Mouse (Mus musculus) brain, embryonic 14.5 days (tissue): ENCODE results near the gene Mdm4. TPM values are rescaled to one million over a fixed set of nuclear protein-coding genes. Genes with fewer than 3 reads are reported as not detected.

Source experiments
- DNase-seq: peaks from one replicate; pipeline ENCODE4 v3.0.0-alpha.2; 2011; ENCODE audit warnings: low read depth
- CTCF ChIP-seq: fragments of 200-500 bp; IDR thresholded peaks from 2 replicates; pipeline ENCODE4 v1.5.1; 2012; ENCODE audit warnings: inconsistent platforms, mild to moderate bottlenecking, moderate library complexity, borderline replicate concordance; ENCODE audit not compliant: insufficient read depth, insufficient read length; ENCODE audit errors: extremely low read depth
- POLR2A ChIP-seq: fragments of 200-500 bp; IDR thresholded peaks from 2 replicates; pipeline ENCODE4 v1.6.1; 2012; ENCODE audit warnings: mild to moderate bottlenecking, inconsistent platforms, borderline replicate concordance; ENCODE audit not compliant: poor library complexity, insufficient read depth, insufficient read length, severe bottlenecking; ENCODE audit errors: extremely low read depth
- polyA plus RNA-seq: library from polyadenylated mRNA; depleted of rRNA; stranded (reverse); fragments of >200 nt; gene quantifications from 2 replicates; pipeline ENCODE4 v1.2.3, GENCODE M21; 2012

Gene Mdm4
- polyA plus RNA-seq, 1 experiment = 113 TPM

DNA sequence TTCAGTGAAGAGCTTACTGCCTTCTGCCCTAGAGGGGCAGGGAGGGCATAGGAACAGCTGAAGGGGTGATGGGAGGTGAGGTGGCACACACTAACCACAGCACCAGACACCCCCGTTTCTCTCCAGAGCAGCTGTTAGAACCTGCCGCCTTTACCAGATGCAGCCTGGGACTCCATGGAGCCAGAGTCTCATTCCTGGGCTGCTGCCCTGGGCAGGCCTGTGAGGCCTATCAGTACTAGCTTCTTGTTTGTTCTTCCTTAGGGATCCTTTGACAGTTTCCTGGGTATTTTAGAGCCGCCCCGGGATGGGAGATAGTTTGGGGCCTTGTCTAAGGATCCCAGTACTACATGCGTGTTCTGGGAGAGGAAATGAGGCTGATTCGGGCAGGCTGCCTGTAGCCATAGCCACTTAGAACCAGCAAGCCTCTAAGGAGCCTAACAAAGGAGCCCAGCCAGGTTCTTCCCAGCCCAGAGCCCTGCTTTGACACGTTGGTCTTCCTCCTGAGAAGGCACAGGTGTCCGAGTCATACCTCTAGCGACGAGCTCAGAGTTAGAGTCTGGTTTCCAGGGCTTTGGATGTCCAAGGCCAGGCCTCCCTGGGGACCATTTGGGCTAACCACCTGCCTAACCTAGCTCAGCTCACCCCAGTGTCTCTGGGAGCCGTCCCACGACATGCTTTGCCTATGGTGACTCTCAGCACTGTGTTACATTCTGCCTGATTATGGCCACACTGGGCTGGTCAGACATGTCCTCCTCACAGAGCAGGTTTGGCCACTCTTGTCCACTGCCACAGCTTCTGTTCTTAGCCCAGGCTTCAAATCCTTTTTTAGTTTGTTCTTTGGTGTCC, 39.1 kb upstream of the Mdm4 start:
- no peak for DNase-seq
- TF ChIP-seq POLR2A (no peak), CTCF (no peak)

GRCm38 (mm10) chr1:133068669-133069274, 38.4 kb upstream of the Mdm4 start:
- peak; percentile 40 for DNase-seq
- no peak for TF ChIP-seq CTCF
- TF ChIP-seq POLR2A = no peak

GRCm38 (mm10) chr1:133068268-133068667, 37.9 kb upstream of the Mdm4 start:
- no peak for DNase-seq
- no peak for TF ChIP-seq POLR2A
- no peak for TF ChIP-seq CTCF

- TF ChIP-seq POLR2A = no peak
- no peak for TF ChIP-seq CTCF
- peak; percentile 39 for DNase-seq
Measured at GRCm38 (mm10) chr1:133063164-133063563, 32.8 kb upstream of the Mdm4 start.

- no peak for DNase-seq
- TF ChIP-seq POLR2A (no peak), CTCF (no peak)
Measured at GRCm38 (mm10) chr1:133060681-133061080, 30.3 kb upstream of the Mdm4 start.

DNA sequence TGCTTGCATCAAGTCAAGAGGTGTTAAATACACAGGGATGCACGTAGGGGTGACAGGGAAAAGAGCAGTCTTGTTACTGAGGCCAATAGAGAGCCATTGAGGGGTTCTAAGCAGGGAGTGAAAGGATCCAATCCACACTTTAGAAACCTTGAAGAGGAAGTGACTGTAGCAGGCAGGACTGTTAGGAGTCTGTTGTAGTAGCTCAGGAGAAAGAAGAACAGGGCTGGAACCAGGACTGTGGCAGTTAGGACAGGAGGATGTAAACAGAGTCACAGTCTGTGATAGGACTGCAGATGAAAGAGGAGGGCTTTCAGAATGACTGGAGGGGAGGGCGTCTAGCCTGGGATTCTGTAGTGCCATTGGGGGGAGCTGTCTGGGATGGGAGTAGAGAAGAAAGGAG, 29.2 kb upstream of the Mdm4 start:
- DNase-seq = no peak

DNA sequence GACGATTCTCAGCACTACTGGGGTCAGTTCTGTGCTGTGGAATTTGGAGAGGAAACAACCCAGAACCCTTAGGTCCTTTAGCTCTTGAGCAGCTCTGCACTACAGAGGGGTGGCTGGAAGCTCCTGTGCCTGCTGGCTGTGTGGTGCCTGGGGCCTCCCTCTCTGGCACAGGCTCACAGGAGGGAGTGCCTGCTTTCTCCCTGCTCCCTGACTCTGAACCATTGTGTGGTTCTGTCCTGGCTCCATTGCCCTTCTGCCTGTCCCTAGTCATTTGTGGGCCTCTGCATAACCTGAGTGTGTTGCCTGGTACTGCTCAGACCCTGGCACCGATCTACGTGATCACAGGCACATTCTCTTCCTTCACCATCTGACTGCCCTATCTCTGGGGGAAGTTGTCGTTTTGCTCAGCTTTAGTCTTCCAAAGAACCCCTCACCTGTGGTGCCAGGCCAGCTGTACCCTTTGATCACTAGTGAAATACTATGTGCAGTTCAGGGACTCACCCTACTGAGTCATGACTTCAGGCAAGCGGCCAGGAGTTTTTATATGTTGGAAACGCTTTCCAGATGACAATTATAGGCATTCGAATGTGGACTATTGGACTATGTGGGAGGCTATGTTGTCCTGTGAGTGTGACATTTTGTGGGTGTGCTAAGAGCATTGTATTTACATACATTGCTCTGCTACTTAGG, 27.1 kb upstream of the Mdm4 start:
- no peak for TF ChIP-seq CTCF
- TF ChIP-seq POLR2A = no peak
- DNase-seq = no peak

More for the DNA sequence above, 29.2 kb upstream of the Mdm4 start:
- TF ChIP-seq CTCF (no peak), POLR2A (no peak)

DNA sequence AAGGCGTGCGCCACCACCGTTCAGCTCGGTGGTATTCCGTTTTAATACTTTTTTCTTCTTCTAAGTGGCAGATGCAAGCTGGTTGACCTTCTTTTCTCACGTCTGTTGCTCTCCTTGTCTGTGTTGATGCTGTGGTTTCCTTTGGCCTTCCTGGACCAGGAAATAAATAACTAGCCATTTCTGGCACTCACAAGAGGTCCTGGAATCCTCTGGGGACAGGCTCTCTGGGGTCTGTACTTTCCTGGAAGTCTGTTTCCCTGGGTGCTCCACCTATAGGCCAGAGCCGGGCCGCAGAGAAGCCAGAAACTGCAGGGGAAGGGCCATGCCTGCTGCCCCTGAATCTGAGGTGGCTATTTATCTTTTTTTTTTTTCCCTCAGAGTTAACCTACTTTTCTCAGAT, 24.0 kb upstream of the Mdm4 start:
- no peak for DNase-seq
- TF ChIP-seq POLR2A (no peak), CTCF (no peak)

DNA sequence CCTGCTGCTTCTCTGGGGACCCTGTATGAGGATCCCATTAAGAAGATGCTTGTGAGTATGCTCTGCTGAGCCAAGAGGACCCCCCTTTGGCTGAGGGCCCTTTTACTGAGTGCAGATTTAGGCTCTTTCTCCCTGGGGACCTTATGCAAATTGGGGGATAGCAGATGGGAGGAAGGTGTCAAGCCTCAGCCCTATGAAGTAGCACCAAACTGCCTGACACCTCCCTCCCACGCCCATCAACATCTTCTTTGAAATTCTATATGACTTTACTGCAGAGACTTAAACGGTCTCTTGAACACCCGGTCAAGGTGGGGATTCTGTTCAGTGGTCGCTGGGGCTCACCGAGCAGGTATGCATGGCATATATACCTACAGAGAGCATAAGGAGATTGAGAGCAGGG, 22.7 kb upstream of the Mdm4 start:
- TF ChIP-seq CTCF (no peak), POLR2A (no peak)

DNA sequence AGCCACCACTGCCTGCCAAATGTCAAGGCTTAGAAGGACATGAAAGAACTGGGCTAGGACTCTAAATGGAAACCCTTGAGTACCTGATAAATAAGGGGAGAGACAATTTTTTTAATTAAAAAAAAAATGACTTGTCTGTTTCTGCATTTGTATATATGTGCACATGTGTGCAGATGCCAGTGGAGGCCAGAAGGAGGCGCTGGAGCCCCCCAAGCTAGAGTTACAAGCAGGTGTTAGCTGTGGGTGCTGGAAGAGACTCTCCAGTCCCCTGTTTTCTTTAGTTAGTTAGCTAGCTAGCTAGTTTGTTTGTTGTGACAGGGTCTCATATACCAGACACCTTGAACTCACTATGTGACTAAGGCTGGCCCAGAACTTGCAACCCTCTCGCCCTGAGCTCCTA, 21.5 kb upstream of the Mdm4 start:
- TF ChIP-seq CTCF (peak; percentile 2; the same call in 1 of the 2 replicates), POLR2A (no peak)
- no peak for DNase-seq

More for the DNA sequence above, 22.7 kb upstream of the Mdm4 start:
- DNase-seq = peak; percentile 39

DNA sequence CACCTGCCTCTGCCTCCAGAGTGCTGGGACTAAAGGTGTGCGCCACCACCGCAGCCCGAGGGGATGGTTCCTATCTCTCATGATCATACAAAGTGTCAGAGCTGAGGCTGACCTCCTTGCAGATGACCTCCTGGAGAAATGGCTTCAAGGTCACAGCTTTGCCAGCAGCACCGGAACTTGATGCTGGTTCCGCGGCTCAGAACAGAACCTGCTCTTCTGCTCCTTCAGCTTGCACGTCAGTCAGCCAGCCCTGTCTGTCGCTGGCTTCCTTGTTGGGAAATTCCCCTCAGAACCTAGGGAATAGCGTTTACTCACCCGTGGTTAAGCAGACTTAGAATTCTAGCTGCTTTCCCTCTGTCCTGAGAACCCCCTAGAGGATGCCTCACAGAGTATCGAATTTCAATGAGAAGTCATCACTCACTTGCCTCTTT, 19.7 kb upstream of the Mdm4 start:
- TF ChIP-seq POLR2A = no peak
- no peak for TF ChIP-seq CTCF
- DNase-seq = peak; percentile 35

DNA sequence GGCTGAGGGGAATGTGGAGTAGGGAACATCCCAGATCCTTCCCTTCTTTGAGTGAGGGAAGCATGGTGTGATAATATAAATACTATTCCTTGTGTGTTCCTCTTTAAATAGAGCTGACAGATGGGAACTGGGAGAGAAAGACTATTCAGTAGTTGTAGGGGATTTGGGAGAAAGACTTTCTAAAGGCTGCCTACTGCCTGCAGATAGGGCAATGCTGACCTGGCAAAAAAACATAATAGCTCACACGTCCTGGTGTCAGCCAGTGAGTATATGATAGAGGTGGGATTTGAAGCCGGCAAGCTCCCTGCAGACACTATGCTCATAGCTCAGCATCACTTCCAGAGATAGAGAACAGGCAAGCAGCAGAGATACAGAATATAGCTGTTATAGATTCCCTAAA, 18.3 kb upstream of the Mdm4 start:
- DNase-seq = no peak
- TF ChIP-seq POLR2A = no peak
- no peak for TF ChIP-seq CTCF
